Mouse (Mus musculus): ENCODE measurements around the gene Prg2.

Prg2 gene

DNA sequence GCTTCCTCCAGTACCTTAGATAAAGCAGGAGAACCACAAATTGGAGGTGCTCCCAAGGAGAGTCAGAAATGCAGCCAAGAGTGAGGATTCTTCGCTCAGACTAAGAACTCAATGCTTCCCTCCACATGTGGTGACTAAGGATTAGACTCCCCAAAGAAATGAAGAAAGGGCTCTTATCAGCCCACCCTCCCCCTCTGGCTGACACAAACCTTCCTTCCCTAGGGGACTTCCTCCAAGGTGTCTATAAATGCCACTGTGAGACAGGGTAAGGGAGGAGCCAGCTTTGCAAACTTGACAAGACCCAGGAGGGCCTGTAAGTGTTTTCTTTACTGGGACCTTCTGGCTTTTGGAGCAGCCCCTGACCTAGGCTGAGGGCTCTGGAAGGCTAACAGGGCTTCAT is at the start of gene Prg2:
Gene Prg2 (plus strand): TSS at position 274 of the 400 bp plus-strand sequence.
- no peak for DNase-seq

DNA sequence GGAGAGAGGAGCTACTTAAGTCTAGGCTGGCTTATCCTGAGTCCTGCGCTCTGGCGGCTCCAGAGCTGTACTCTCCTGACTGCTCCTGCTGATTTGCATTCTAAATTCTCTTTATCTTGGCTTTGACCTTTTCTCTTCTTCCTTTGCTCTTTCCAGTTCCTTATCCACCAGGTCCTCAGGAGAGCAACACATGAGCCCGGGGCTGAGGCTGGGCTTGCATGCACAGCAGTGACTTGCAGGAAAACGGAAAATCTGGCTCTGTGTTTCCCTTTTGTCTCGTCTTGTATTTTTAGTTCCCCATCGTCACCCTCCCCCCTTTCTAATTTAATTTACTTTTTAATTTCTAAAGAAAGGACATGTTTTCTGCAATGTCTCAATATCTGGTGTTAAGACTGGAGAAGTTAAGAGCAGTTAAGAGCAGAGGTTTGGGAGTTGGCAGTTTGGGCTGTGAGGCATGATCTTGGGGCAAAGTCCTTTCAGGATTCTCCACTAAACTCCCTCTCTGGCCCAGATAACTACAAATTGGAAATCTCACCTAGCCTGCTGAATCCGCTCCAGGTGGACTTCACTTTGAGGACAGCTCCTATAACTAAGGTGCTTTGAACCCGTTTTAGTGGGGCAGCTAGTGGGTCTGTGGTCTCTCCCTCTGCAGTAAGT is 46.1 kb upstream of the Prg2 start:
- no peak for DNase-seq

DNA sequence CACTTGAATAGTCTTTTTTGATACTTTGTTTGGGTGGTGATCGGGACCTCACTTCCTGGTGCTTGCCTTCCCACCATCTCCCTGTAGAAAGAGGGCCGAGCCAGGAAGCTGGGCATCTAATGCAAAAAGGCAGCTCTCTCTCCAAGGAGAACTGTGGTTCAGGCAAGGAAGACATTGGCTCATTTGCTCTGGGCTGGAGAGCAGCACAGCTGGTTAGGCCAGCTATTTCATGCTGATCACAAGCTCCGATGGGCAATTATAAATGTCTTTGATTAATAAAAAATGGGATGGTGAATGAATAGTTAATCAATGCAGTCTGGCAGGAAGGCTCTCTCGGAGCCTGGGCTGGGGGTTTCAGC is 45.6 kb upstream of the Prg2 start:
- DNase-seq = no peak

DNA sequence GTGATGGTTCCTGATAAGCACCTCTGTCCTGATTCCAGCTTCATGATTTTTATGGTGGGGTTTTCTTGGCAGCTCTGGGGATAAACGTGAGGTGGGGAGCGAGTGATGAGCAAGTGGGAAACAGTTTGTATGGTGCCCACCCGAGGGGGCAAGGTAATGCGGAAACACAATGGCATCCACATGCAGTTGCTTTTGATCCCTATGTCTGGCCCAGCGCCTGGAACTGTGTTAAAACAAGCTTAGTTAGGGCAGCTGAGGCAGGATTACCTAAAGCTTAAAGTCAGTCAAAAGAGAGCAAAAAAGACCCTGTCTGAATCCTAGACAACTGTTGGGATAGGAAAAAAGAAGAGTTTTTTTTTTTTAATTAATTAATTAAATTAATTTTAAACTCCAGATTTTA is 45.2 kb upstream of the Prg2 start:
- DNase-seq = no peak

DNA sequence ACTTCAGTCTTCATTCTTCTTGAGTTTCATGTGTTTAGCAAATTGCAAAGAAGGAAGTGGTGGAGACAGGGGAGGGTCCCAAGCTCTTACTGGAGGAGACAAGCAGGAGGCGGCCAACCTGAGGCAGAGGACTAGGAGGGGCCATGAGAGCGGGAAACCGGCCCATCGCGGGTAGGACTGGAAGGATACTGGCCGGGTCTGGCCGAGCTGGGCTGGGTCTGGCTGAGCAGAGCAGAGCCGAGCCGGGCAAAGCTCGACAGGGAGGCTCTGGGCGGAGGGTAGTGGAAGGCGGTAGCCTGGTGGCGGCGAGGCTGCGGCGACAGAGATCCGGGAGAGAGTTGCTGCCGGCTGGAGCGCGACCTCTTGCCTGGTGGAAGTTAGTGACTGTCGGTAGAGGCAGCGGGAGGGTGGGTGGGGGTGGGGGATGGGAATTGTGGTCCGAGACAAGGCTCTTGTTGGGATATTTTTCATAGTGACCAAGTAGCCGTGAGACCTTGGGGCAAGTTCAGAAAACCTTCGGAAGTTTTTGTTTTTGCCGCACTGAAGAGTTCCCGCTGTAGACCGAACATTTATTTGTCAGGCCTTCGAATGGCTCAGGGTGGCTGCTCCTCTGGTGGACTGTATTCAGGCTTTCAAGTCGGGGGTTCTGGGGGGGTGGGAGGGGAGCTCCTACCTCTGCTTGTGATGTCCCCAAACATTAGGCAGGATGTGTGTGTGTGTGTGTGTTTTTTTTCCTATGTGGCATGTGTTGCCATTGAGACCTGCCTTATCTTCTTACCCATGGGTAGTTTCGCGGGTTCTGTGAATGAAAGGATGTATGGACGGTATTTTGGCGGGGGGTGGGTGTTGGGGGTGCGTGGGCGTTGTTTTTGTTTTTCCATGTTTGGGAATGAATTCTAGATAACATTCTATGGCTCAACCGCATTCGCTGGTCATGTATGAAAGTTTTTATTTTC is 43.5 kb upstream of the Prg2 start, which contains the start of gene Slc43a3:
Gene Slc43a3 (plus strand): TSS at position 106 of the 956 bp plus-strand sequence.
- DNase-seq = peak; percentile 70

DNA sequence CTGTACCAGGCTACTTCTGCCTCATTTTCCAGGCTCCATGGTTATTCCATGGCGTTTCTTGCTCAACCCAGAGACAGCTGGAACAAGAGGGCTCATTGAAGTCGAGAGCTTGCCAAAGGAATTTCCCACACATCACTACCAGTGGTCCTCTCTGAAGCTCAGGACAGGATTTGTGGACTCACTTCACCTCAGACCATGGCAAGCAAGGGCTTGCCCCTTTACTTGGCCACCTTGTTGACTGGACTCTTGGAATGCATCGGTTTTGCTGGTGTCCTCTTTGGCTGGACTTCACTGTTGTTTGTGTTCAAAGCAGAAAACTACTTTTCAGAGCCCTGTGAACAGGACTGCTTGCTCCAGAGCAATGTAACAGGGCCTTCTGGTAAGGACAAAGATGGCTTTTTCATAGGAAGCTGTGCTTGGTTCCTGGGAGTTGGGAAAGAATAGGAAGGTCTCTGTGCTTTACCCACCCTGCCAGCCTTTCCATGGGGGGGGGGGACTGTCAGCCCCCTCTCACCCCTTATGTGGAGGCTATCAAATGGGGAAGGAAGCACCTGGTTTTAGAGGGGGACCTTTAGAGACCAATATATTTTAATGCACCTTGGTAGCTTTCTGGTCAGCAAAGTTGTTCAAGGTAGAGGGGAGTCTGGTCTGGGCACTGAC is 42.6 kb upstream of the Prg2 start:
- no peak for DNase-seq

DNA sequence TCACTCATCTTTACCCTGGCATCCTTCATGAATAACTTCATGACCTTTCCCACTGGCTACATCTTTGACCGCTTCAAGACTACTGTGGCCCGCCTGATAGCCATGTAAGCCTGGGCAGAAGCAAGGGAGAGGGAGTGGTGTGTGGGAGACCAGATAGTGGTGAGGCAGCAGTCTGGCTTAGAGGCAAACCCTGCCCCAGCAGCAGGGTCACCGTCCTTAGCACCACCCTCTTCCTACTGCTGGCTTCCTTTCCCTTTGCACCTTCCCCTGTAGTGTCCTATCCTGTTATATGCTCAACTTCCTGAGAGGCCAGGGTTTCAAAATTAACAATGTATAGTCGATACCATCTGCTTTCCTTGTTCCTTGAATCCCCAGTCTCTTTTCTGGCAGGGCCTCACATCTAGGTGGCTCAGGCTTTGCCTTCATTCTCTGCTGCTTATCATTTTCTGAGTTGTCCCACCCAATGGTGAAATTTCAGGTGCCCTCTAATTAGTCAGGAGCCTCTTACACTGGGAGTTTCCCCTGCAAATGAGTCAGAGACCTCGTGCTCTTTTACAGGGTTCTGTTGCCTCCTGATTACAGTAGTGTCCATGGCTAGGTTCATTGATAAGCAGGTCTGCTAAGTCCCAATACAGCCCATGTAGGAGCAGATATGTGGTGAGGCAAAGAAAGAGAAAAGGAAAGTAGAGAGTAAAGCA is 41.9 kb upstream of the Prg2 start:
- DNase-seq = no peak

DNA sequence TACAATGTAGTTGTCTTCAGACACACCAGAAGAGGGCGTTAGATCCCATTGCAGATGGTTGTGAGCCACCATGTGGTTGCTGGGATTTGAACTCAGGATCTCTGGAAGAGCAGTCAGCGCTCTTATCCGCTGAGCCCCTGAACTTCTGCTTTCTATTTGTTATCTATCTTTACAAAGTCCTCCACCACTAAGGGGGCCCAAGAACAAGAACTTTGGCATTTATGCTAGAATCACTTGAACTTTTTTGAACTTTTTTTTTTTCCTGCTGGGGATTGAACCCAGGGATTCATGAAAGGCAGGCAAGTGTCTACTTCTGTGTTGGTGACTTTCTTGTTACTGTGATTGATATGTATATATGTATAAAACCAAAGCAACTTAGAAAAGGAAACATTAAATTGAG is 41.0 kb upstream of the Prg2 start:
- no peak for DNase-seq

DNA sequence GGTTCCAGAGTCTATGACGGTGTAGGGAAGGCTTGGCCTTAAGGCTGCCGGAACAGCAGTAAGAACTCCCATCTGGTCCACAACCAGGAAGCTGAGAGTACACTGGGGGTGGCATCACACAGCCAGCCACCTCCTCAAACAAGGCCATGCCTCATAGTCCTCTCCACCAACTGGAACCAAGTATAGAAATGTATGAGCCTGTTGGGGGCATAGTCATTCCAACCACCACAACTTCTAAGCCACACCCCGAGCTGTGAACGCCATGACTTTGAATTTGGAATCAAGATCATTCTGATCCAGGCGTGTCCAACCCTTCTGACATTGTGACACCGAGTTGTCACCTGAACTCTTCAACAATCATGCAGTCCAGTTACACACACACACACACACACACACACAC is 40.5 kb upstream of the Prg2 start:
- DNase-seq = no peak

DNA sequence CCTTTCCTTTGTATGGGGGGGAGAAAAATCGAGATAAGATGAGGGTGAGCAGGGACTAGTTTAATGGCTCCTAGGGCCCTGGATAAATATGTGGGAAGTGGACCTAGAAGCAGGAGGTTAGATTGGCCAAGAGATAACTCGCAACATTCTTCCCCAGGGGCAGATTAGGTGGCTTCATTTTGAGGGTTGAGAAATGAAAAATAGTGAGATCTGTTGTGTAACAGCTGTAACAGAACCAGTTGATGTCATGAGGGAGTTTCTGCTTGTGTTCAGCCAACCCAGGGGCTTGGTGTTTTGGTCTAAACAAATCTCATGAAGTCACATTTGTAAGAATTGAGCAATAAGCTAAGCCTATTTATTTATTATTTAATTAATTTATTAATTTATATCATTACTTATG is 38.9 kb upstream of the Prg2 start:
- DNase-seq = no peak

DNA sequence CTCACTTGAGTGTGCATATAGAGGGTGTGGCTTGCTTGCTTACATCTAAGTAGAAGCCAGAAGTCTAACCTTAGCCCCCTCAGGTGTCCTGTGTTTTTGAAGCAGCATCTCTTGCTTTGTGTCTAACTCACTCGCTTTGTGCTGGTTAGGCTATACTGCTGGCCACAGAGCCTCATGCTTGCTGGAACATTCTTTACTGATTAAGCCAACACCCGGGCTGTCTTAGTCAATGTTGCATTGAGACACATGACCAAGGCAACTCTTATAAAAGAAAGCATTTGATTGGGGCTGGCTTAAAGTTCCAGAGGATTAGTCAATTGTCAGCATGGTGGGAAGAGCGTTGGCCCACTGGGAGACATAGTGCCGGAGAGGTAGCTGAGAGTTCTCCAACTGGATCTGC is 38.5 kb upstream of the Prg2 start:
- DNase-seq = no peak

DNA sequence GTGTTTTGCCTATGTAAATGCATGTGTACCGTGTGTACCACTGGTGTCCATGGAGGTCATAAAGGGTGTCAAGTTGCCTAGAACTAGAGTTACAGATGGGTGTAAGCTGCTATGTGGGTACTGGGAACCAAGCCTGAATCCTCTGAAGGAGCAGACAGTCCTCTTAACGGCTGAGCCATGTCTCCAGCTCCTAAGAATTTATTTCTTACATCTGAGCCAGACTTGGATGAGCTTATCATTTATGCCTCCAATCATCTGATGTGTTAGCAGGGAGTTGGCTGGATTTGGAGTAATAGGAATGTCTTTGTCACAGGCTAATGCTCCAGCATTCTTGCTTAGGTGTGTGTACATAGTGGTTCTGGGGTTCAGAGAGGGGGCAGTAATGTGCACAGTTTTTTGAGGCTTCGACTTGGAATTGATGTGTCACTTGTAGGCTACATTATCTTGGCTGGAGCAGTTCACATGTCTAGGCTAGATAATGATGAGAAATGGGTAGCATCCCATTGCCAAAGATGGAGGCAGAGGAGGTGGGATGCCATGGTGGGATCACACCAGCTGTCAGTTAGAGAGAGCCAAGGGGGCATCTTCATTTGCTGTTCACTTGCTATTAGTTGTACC is 33.0 kb upstream of the Prg2 start:
- DNase-seq = no peak

DNA sequence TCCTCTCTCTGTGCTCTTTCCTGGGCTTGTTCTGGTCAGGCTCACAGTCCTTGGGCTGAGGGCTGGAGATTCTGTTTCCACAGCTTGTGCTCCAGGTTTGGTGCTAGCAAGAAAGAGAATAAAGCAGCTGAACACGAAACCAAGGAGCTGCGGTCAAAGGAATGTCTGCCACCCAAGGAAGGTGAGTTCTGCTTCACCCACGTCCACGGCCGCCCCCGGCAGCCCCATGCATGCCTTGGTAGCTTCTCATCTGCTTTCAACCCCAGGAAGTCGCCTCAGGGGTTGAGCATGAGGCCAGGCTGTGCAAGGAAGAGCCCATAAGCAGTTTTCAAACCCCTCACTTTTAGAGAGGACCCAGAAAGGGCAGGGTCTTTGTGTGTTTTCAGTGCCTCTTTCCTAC is 32.0 kb upstream of the Prg2 start:
- no peak for DNase-seq

DNA sequence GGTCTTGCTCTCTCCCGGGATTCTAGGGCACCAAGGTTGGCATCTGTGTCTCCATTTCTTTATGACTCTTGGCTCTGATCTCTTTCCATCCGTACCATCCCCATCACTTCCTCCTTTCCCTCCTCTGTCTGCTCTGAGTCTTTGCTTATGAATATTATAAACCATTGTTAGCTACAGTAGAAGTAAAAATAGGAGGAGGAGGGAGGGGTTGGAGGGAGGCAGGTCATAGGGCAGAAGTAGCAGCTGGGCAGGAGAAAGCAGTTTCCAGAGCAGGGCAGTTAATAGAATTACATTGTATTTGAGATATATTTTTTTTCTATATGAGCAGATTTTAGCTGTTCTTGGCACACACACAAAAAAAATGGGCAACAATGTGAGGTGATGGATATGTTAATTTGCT is 31.5 kb upstream of the Prg2 start:
- DNase-seq = no peak

DNA sequence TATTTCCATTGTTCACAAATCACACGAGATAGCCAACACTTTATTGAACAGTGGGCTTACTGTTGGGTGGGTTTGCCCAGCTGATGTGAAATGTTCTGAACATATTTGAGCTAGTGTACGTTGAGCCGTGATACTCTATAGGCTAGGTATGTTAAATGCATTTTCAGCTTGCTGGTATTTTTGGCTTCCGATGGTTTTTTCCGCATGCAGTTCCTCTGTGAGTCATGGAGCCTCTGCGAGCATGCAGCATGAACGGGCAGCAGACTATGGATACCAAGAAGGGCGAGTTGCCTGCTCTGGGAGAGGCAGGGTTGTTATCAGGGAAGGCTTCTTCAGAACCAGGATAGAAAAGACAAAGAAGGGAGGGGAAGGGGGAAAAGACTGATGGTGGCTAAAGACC is 29.2 kb upstream of the Prg2 start:
- DNase-seq = no peak

DNA sequence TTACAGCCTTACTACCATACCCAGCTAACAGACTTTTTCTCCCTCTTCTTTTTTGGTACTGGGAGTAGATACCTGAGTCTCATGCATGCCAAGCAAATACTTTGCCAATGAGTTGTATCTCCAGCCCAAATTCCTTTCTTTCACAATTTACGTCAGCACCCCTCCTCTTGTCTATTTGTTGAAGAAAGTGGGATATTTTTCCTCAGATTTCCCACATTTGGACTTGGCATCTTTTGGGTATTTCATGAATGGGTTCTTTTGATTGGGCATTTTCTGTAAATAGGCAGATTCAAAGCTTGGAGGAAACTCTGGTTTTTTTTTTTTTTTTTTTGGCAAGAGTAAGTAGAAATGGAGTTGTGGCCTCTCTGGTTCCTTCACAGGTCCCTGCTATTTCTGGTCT is 28.0 kb upstream of the Prg2 start:
- no peak for DNase-seq

DNA sequence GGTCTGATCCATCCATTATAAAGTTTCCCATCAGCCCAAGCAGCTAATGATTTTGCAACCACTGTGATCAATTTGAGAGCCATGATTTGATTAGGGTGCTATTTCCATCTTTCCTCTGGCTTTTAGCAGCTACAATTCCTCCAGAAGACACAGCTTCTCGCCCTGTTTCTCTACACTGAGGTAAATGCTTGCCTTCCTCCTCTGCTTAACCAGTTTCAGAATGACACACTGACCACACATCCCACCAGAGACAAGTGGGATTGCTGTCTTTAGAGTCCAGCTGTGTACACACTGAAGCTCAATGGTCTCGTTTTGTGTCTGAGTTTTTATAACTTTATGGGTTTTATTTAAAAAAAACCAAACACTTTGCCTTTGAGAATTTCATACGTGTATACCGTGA is 27.6 kb upstream of the Prg2 start:
- DNase-seq = no peak

DNA sequence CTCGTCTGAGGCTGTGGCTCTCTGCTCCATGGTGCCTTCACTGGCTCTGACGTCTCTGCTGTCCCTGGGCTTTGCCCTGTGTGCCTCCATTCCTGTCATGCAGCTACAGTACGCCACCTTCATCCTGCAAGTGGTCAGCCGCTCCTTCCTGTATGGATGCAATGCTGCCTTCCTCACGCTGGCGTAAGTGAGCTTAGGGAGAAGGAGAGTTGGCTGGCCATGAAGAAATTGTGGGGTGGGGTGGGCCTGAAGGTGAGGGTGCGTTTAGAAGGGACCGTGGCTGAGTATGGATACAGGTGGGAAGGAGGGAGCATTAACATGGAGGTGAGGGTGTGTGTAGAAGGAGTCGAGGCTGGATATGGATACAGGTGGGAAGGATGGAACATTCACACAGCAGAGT is 24.8 kb upstream of the Prg2 start:
- DNase-seq = no peak

DNA sequence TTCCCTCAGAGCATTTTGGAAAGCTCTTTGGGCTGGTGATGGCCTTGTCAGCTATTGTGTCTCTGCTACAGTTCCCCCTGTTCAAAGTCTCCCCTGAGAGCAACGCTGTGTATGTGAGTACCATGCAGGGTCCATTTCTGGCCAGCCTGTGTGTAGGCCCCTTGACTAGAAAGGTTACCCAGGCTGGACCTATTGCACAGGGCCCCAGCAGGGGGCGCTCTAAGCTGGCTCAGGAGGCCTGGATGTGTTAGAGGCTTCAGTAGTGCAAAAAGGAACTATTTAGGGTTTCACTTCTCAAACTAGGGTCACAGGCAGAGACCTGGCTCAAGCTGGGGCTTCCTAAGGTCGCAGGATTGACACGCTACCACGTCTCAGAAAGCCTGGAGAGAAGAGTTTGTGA is 24.0 kb upstream of the Prg2 start:
- DNase-seq = peak; percentile 67

DNA sequence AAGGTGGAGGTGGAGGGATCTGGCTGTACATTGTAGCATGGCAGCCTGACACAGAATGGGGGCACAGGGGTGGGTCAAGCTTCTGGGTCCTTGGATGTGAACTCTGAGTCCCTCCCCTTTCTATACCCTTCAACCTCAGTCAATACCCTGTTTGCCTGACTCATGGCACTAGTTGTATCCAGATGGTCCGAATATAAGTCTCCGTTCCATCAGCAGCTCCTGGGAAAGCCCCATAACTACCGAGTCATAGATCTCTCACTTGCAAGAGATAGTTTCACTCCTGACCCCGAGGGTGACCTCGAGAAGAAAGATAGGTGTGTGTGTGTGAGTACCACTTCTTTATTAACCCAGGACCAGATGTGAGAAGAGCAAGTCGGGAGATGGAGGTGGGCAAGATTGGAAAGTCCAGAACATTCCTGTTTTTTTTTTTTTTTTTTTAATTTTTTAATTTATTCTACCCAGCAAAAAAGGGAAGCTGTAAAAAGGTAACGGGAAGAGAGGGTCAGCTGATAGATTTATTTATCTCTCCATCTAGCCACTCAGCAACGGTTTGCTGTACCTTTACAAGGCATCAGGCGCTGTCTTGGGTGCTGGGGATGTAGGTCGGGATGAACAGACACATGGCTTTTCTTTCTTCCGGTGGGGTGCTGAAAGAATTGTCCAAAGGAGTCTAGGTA is 21.5 kb upstream of the Prg2 start:
- DNase-seq = no peak

DNA sequence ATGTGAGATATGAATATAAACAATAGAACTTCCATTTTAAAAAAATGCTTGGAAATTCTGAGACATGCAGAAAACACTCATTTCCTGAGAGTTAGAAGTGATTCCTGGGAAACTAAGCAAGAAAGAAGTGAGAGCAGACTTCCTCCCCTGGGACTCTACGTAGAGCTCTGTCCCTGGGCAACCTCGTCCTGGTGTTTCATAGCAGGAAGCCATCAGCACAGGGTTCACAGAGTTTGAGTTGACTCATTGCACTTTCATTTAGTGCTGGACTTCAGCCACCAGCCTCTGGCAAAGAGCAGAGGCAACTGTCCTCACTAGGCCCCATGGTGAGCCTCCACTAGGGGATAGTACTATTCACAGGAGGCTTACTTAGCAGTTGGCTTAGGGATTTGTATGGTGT is 19.0 kb upstream of the Prg2 start:
- DNase-seq = no peak

DNA sequence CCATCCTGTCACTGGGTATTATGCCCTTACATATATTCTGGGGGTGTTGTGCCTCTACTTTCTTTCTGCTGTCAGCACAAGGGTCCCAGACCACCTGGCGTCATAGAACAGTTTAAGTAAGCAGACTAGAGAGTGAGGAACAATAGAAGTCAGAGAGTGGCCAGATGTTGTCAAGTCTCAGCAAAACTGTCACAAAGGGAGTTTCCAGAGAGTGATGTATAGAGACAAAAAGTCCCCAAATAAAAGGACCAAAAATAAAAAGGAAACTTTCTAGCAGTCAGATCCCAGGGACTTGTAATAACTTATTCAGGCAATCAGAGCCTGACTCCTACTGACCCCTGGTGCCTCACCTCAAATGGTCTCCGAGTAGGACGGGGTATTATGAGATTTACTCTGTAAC is 18.4 kb upstream of the Prg2 start:
- DNase-seq = no peak

All from thymus, postnatal 14 days (tissue).